ENCODE assay signal across 8 mouse cellular contexts in genomic region chr17:66075827-66076173, GRCm38 (mm10). TPM values are rescaled to one million over a fixed set of nuclear protein-coding genes. Genes with fewer than 3 reads are reported as not detected.
DNase-seq lines count a peak whose midpoint lies in the region; ATAC-seq and TF ChIP-seq lines count a peak whose summit lies in the region.

No protein-coding gene starts in this region.

- H3K9me3 ChIP-seq in kidney, postnatal 0 days (replicated peaks; ENCODE audit: low read length): no peaks in the 10 kb centered on the region
- H3K9me3 ChIP-seq in heart, postnatal 0 days (replicated peaks; ENCODE audit: control insufficient read depth, low read length): no peaks in the 10 kb centered on the region
- H3K9me3 ChIP-seq in lung, embryonic 16.5 days (ENCODE audit: control insufficient read depth, low read length): no peaks in the 10 kb centered on the region

- no peak for TF ChIP-seq EP300 in heart, postnatal 0 days (IDR thresholded peaks at IDR 0.05; ENCODE audit: low read depth)

- no peak for ATAC-seq in kidney, postnatal 0 days (replicated peaks; ENCODE audit: low FRiP score, low read depth)
- no peak for ATAC-seq in heart, postnatal 0 days (ENCODE audit: insufficient read depth, low read depth)
- no peak for ATAC-seq in lung, embryonic 16.5 days (ENCODE audit: low read depth)

- TF ChIP-seq CTCF in kidney, postnatal 0 days (IDR thresholded peaks at IDR 0.05; ENCODE audit: low read depth): no peak
- TF ChIP-seq CTCF in heart, postnatal 0 days (IDR thresholded peaks at IDR 0.05; ENCODE audit: low read depth): no peak

- H3K27me3 ChIP-seq in kidney, postnatal 0 days (ENCODE audit: insufficient read depth, low read length): no peaks in the 10 kb centered on the region
- H3K27me3 ChIP-seq in heart, postnatal 0 days (ENCODE audit: control insufficient read depth, insufficient read depth, low read length): no peaks in the 10 kb centered on the region
- H3K27me3 ChIP-seq in lung, embryonic 16.5 days (ENCODE audit: control insufficient read depth, insufficient read depth, low read depth, low read length): no peaks in the 10 kb centered on the region
- no peaks in the 10 kb centered on the region for H3K27me3 ChIP-seq in splenic B cell, adult 2 months (ENCODE audit: control insufficient read depth, insufficient read depth, low read length, poor library complexity, severe bottlenecking)

- H3K27ac ChIP-seq in kidney, postnatal 0 days: no peak overlapping the region
- H3K27ac ChIP-seq in heart, postnatal 0 days (ENCODE audit: low read depth): peak overlapping the region; percentile 88
- no peak overlapping the region for H3K27ac ChIP-seq in lung, embryonic 16.5 days (ENCODE audit: low read length)

- H3K4me3 ChIP-seq in kidney, postnatal 0 days (replicated peaks; ENCODE audit: low read depth, low read length): peak overlapping the region; percentile 99
- H3K4me3 ChIP-seq in heart, postnatal 0 days (ENCODE audit: low read depth, low read length): peak overlapping the region; percentile 87
- peak overlapping the region; percentile 96 for H3K4me3 ChIP-seq in lung, embryonic 16.5 days (ENCODE audit: low read length)

- peak overlapping the region; percentile 86; the same call in 1 of the 2 replicates for H3K9ac ChIP-seq in kidney, postnatal 0 days (ENCODE audit: low read depth, low read length)
- H3K9ac ChIP-seq in heart, postnatal 0 days (replicated peaks; ENCODE audit: low read depth, low read length): peak overlapping the region; percentile 79
- H3K9ac ChIP-seq in lung, embryonic 16.5 days (ENCODE audit: low read length): peak overlapping the region; percentile 82

- no peak for DNase-seq in kidney, postnatal 0 days (ENCODE audit: low spot score)
- no peak for DNase-seq in kidney, adult 8-10 months
- peak; percentile 22 for DNase-seq in c-Kit-negative CD71-positive TER-119-positive erythroid progenitor cells, embryonic 14.5 days (ENCODE audit: low read depth, low spot score)
- no peak for DNase-seq in heart, postnatal 0 days (ENCODE audit: low spot score)
- DNase-seq in splenic B cell, adult 2 months (ENCODE audit: low read depth, low spot score): peak; percentile 58
- DNase-seq in cerebellum, postnatal 4 days (ENCODE audit: low spot score in 2 of 2): no peak
- no peak for DNase-seq in spleen, postnatal 14 days (ENCODE audit: low spot score in 2 of 2)

- H3K4me1 ChIP-seq in kidney, postnatal 0 days (replicated peaks; ENCODE audit: insufficient read depth, low read length): no peaks in the 10 kb centered on the region
- peaks cover 3% of the 10 kb centered on the region; the same call in 1 of the 2 replicates for H3K4me1 ChIP-seq in heart, postnatal 0 days (ENCODE audit: control insufficient read depth, insufficient read depth)
- H3K4me1 ChIP-seq in lung, embryonic 16.5 days (replicated peaks; ENCODE audit: control insufficient read depth, insufficient read depth, low read length): peaks cover 4% of the 10 kb centered on the region; the same call in 1 of the 2 replicates

- peak overlapping the region; percentile 90 for H3K4me2 ChIP-seq in kidney, postnatal 0 days (ENCODE audit: low read length)
- peak overlapping the region; percentile 86 for H3K4me2 ChIP-seq in heart, postnatal 0 days (ENCODE audit: low read depth, low read length)
- H3K4me2 ChIP-seq in lung, embryonic 16.5 days (ENCODE audit: low read depth, low read length): peak overlapping the region; percentile 91

- H3K36me3 ChIP-seq in kidney, postnatal 0 days (ENCODE audit: insufficient read depth, low read length): 0 out of 2 replicates have a peak, but pooled peaks cover 9% of the 10 kb centered on the region
- peaks cover 26% of the 10 kb centered on the region for H3K36me3 ChIP-seq in heart, postnatal 0 days (replicated peaks; ENCODE audit: control insufficient read depth, insufficient read depth, low read length)
- peaks cover 9% of the 10 kb centered on the region for H3K36me3 ChIP-seq in lung, embryonic 16.5 days (ENCODE audit: control insufficient read depth, insufficient read depth, low read length)
- peaks cover 2% of the 10 kb centered on the region; the same call in 1 of the 2 replicates for H3K36me3 ChIP-seq in splenic B cell, adult 2 months (ENCODE audit: control insufficient read depth, insufficient read depth, low read length, poor library complexity, severe bottlenecking)

- WGBS in kidney, postnatal 0 days: 5% methylated on average over 12 of the region's 12 CpGs
- 5% methylated on average over 12 of the region's 12 CpGs for WGBS in heart, postnatal 0 days
- WGBS in lung, embryonic 16.5 days: 6% methylated on average over 12 of the region's 12 CpGs

RNA-seq across cellular contexts. Expression of gene Ankrd12, which starts 1.1 kb away (rescaled TPM):
- 22.8 and 26.4 TPM in 2 replicates for polyA plus RNA-seq in kidney, postnatal 0 days (2015; fragmentation: Nextera tagmentation; extraction: Ambion mirVana)
- 9.8 and 50.7 TPM in 2 replicates for total RNA-seq in heart, postnatal 0 days (2014; rRNA removed; ENCODE audit: low replicate concordance)
- polyA plus RNA-seq in heart, postnatal 0 days (2015; fragmentation: Nextera tagmentation; extraction: Ambion mirVana): 18.2 and 19.7 TPM in 2 replicates
- polyA plus RNA-seq in lung, embryonic 16.5 days (2015; fragmentation: Nextera tagmentation; extraction: Ambion mirVana): 20.7 and 20.9 TPM in 2 replicates

RNA-seq across cellular contexts. Expression of gene Ndufv2, which starts 25.6 kb away (rescaled TPM):
- polyA plus RNA-seq in kidney, postnatal 0 days (2015; fragmentation: Nextera tagmentation; extraction: Ambion mirVana): 536 and 576 TPM in 2 replicates
- total RNA-seq in heart, postnatal 0 days (2014; rRNA removed; ENCODE audit: low replicate concordance): 249 and 285 TPM in 2 replicates
- polyA plus RNA-seq in heart, postnatal 0 days (2015; fragmentation: Nextera tagmentation; extraction: Ambion mirVana): 1,231 and 1,304 TPM in 2 replicates
- 298 and 312 TPM in 2 replicates for polyA plus RNA-seq in lung, embryonic 16.5 days (2015; fragmentation: Nextera tagmentation; extraction: Ambion mirVana)

RNA-seq across cellular contexts. Expression of gene Washc1, which starts 35.5 kb away (rescaled TPM):
- 41.6 and 43.7 TPM in 2 replicates for polyA plus RNA-seq in kidney, postnatal 0 days (2015; fragmentation: Nextera tagmentation; extraction: Ambion mirVana)
- 31.7 and 38.3 TPM in 2 replicates for total RNA-seq in heart, postnatal 0 days (2014; rRNA removed; ENCODE audit: low replicate concordance)
- 28.3 and 31.5 TPM in 2 replicates for polyA plus RNA-seq in heart, postnatal 0 days (2015; fragmentation: Nextera tagmentation; extraction: Ambion mirVana)
- polyA plus RNA-seq in lung, embryonic 16.5 days (2015; fragmentation: Nextera tagmentation; extraction: Ambion mirVana): 38.6 and 41.2 TPM in 2 replicates

RNA-seq across cellular contexts. Expression of gene Ddx11, which starts 47.5 kb away (rescaled TPM):
- 5.6 and 6.8 TPM in 2 replicates for polyA plus RNA-seq in kidney, postnatal 0 days (2015; fragmentation: Nextera tagmentation; extraction: Ambion mirVana)
- 8.2 and 11.5 TPM in 2 replicates for total RNA-seq in heart, postnatal 0 days (2014; rRNA removed; ENCODE audit: low replicate concordance)
- polyA plus RNA-seq in heart, postnatal 0 days (2015; fragmentation: Nextera tagmentation; extraction: Ambion mirVana): 3.5 and 4.2 TPM in 2 replicates
- polyA plus RNA-seq in lung, embryonic 16.5 days (2015; fragmentation: Nextera tagmentation; extraction: Ambion mirVana): 20.2 and 23.9 TPM in 2 replicates

Comparison
In these comparisons a context has a peak if more than half of its experiments do, and no peak if none do; other contexts are left out.
1. DNase-seq: peak in c-Kit-negative CD71-positive TER-119-positive erythroid progenitor cells, embryonic 14.5 days (single experiment) and splenic B cell, adult 2 months (single experiment); none in kidney, postnatal 0 days (single experiment), kidney, adult 8-10 months (0 of 2), heart, postnatal 0 days (single experiment), cerebellum, postnatal 4 days (0 of 2) and spleen, postnatal 14 days (0 of 2).
2. Peak in every context shown above with its lines, with median percentiles within 50 percentile points of each other: H3K4me2 ChIP-seq, H3K4me3 ChIP-seq and H3K9ac ChIP-seq.